Mouse (Mus musculus) kidney, adult 9 months (tissue): Measurements from ENCODE around the gene Rpl9-ps6.

Source experiments
- DNase-seq: peaks from one replicate; pipeline ENCODE4 v3.0.0; 2022

Gene Rpl9-ps6

DNA sequence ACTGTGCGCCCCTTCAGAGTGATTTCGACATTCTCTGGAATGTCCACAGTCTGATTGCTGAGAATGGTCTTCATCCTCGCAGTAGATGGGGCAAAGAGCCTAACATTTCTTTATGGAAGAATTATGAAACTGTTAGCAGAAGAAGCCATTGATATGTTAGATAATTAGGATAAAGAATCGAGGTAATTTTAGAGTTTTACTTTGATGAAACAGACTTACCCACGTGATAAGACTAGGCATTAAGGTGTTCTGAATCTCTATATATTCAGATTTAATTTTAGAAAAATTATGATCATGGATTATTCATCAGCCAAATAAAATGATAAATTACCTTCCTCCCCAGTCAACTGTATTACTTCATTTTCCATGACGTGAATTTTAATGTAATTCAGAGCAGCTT is at the start of gene Rpl9-ps6:
TSS of gene Rpl9-ps6 (minus strand) at position 101 of the 400 bp plus-strand sequence.
- DNase-seq, result no peak

DNA sequence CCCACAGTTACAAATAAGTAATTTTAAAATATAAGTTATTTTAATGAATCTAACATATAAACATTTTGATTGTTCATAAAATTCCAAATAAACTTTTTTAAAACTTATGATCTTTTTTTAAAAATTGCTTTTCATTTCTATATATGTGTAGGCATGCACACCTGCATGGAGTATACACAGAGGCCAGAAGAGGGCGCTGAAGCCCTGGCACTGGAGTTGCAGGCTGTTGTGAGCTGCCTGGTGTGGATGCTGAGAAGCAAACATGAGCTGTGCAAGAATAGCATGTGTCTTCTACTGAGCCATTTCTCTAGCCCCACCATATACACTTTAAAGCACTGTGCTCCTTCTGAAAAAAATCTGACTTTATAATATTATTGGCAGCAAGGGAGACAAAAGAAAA is 46.1 kb upstream of the Rpl9-ps6 start:
- DNase-seq, result no peak

DNA sequence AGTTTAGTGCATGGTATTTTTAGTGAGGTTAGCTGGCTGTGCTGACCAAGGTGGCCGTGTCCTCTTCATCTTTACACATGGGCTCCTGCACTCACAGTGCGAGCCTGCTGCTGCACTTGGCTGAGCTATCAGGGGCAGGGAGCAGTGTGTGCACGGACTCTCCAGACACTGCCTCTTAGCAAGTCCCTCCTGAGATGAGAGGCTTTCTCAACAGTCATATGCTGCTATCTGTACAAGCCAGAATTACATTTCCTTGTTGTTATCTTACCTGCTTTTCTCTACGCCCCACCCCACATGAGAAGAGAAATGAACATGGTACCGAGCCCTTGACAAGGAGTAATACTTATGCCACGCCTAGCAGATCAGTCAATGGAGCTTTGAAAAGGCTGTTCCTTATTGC is 44.6 kb upstream of the Rpl9-ps6 start:
- DNase-seq, result no peak

- peak; percentile 80 for DNase-seq
Measured at GRCm38 (mm10) chr19:32510267-32510666, 43.9 kb upstream of the Rpl9-ps6 start.

- DNase-seq, result no peak
Measured at GRCm38 (mm10) chr19:32507526-32507925, 41.1 kb upstream of the Rpl9-ps6 start.

- no peak for DNase-seq
Measured at GRCm38 (mm10) chr19:32507100-32507499, 40.7 kb upstream of the Rpl9-ps6 start.

DNA sequence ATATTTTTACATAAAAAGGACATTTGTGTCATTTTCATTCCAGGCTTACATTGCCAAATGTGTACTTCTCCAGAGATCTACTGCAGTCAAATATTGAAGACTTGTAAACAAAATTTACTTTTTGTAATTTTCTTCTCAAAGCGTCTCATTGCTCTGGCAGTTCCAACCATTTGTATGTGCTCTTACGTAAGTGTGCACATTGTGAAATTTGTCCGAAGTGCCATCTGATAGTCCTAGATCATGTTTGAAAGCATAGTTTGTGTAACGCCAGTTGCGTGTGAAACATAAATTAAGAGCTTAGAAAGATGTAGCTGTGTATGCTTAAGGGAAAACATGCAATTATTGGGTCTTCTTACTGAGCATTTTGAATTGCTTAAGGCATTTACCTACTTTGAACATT is 40.1 kb upstream of the Rpl9-ps6 start:
- DNase-seq, result no peak

DNA sequence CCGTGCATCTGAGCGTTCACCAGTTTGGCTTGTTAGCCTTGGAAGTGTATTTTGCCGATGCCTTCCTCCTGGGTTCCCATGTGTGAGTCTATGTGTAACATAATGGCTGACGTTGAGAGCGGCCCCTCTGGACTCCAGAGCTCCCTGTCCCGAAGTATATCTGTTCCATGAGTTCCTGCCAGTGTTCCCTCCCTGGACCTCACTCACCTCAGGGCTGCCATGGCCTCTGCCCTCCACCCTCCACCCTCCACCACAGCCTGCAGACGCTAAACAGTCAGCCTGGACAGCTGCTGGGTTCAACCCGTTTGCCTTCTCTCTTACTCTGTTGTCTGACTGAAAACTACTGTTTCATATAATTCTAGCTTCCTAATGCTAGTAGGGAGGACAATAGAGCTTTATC is 39.7 kb upstream of the Rpl9-ps6 start:
- DNase-seq, result no peak

DNA sequence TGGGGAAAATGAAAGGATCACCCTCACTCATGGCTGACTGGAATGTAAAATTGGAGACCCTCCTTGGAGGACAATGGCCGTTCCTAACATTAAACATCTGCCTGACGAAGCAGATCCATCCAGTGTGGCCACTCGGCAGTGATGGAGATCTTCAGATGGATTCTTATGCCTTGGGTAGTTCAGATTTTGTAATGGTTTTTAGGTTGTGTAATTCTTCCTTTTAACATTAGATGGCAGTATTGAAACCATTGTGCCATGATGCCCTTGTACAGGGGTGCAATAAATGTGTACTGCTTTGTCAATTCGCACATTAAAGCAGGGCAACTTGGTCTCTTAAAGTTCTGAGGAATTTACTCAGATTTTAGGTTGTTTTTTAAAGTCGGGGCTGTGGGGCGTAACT is 35.0 kb upstream of the Rpl9-ps6 start:
- DNase-seq, result no peak

GRCm38 (mm10) chr19:32498002-32498401 is 31.6 kb upstream of the Rpl9-ps6 start:
- DNase-seq, result peak; percentile 88

DNA sequence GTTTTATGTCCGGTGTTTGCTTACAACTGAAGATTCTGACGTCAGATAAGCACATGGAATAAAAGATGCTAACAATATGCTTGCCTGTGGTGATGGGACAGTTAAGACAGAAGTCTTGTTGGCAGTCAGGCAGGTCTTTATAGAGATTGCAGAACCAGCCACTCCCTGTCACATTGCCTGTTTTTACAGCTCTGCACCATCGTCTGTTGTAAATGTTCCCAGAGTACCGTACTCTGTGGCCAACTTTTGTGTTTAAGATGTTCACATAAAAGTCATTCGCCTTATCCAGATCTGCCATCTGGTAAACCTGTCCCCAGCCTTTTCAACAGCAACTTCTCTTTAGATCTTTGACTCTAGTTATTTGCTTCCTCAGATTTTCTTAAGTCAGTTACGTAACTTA is 31.0 kb upstream of the Rpl9-ps6 start:
- DNase-seq, result peak; percentile 33

DNA sequence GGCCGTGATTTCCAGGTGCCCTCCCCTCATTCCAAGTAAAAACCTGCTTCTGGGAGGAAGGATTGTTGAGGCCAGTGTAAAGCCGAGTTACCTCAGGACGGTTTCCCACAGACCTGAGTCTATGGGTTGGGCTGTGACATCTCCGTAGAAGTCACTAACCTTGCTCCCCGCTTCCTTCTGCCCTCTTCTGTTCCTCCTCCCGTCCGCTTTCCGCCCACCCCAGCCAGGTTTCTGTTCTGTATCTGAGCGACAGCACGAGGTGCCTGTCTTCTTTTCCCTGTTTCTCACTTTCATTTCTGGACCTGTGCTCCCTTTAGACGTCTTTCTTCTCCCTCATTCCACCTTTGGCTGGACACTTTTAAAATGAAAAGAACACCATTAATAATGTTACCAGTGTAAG is 28.7 kb upstream of the Rpl9-ps6 start:
- DNase-seq, result no peak

DNA sequence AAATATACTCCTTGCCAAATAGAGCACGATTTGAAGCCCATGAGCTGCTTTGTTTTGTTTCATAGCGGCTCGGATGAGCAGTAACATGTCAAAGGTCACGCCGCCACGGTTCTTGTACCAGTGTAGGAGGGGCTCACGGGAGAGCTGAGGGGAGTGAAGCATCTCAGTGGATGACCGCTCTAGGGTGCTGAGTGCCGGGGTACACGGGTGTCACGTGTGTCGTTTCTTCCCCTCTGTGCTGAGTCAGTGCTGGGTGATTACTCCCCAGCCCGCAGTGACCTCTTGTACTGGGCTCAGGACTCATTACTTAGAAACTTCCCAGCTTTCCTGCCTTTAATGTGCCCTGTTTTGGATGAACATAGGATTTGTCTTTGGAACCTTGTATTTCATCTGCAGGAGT is 28.2 kb upstream of the Rpl9-ps6 start:
- peak; percentile 70 for DNase-seq

GRCm38 (mm10) chr19:32493471-32493870 is 27.1 kb upstream of the Rpl9-ps6 start:
- DNase-seq, result no peak

- no peak for DNase-seq
Measured at GRCm38 (mm10) chr19:32492981-32493380, 26.6 kb upstream of the Rpl9-ps6 start.

DNA sequence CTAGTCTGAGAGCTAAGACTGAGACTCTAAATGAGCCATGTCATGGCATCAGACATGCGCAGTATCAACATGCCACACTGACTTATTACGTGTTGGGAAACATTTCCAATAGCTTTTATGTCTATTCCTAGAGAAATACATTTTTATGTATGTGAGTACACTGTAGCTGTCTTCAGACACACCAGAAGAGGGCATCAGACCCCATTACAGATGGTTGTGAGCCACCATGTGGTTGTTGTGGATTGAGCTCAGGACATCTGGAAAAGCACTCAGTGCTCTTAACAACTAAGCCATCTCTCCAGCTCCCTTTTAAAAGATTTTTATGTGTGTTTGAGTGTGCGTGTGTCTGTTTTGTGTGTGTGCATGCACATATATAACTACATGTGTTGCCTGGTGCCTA is 26.0 kb upstream of the Rpl9-ps6 start:
- DNase-seq, result no peak

- no peak for DNase-seq
Measured at GRCm38 (mm10) chr19:32490976-32491375, 24.6 kb upstream of the Rpl9-ps6 start.

DNA sequence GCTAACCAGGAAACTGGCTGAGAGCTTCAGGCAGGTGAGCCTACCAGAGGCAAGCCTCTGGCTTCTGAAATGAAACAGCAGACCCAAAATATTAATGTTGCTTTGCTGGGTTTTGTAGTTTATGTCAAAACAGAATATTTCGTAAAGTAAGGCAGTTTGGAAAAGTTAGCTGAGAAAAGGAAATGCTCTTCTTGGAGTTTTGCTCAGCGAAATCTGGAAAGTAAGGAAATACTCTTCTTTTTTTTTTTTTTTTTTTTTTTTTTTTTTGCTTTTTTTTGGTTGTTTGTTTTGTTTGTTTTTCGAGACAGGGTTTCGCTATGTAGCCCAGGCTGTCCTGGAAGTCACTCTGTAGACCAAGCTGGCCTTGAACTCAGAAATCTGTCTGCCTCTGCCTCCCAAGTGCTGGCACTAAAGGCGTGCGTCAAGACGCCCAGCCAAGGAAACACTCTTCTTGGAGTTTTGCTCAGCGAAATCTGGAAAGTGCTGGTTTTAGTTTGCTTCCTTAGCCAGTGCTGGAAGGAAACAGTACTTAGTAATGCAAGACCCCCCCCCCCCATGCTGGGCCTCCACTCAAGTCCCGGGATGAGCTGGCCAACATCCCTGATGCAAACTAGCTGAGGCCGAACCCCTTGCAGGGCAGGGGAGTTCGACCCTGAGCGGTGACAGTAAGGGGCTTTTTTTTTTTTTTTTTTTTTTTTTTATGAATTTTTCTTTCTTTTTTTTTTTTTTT is 23.0 kb upstream of the Rpl9-ps6 start:
- no peak for DNase-seq

- no peak for DNase-seq
Measured at GRCm38 (mm10) chr19:32487595-32488255, 21.3 kb upstream of the Rpl9-ps6 start.

DNA sequence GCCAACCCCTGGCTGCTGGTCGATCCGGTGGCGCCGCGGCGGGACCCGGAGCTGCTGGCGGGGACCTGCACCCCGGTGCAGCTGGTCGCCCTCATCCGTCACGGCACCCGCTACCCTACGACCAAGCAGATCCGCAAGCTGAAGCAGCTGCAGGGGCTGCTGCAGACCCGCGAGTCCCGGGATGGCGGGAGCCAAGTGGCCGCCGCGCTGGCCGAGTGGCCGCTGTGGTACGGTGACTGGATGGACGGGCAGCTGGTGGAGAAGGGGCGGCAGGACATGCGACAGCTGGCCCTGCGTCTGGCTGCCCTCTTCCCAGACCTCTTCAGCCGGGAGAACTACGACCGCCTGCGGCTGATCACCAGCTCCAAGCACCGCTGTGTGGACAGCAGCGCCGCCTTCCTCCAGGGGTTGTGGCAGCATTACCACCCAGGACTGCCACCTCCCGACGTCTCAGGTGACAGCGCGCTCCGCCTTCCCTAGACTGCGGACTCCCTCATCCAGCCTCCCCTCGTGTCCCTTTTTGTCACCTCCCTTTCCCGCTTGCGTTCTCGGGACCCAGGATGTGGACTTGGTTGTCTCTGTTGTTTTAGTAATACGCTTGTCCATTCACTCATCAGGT is 19.8 kb upstream of the Rpl9-ps6 start:
- peak; percentile 76 for DNase-seq

DNA sequence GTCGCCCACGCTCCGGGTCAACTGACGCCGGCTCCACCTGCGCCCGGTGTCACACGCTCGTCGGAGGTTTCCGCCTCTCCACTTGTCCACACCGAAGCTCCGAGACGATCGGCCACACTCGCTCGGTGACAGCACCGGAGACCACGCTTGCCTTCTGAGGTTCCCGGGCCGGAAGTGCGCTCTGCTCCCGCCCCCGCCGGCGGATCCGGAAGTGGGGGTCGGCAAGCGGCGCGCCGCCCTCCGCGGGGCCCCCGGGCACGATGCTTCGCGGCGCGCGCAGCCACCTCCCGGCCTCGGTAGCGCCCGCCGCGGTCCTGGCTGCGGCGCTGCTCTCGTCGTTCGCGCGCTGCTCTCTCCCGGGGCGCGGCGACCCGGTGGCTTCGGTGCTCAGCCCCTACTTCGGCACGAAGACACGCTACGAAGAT is 19.3 kb upstream of the Rpl9-ps6 start, which contains the start of gene Minpp1:
TSS of gene Minpp1 (plus strand) at position 89 of the 425 bp plus-strand sequence.
- DNase-seq, result peak; percentile 77

- DNase-seq, result no peak
Measured at GRCm38 (mm10) chr19:32484941-32485660, 18.7 kb upstream of the Rpl9-ps6 start.

DNA sequence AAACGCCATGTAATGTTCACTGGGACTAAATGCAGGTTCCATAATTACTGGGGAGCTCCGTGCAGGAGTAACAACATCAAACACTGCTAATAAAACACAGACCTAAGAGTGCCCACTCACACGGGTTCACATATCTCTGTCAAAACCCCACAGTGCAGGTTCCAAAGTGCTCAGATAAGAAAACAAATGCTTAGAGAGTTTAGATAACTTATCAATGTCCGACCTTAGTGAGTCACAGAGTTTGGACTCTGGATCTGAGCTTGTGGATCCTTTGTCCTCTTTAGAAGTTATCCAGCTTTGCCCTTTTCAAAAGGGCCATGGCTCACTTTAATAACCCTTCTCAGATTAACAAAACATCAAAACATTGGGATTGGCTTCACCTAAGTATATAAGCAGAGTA is 15.1 kb upstream of the Rpl9-ps6 start:
- no peak for DNase-seq
